Mouse (Mus musculus) heart, adult 2 months (tissue): ENCODE results near the gene Rasgef1b.

Source experiments
- CTCF ChIP-seq: fragments of 200-600 bp; IDR thresholded peaks from 2 replicates; pipeline ENCODE4 v1.8.1; 2022; ENCODE audit warnings: antibody characterized with exemption, mild to moderate bottlenecking, moderate library complexity
- POLR2A ChIP-seq: fragments of 200-500 bp; IDR thresholded peaks from 2 replicates; pipeline ENCODE4 v1.6.1; 2011; ENCODE audit warnings: mild to moderate bottlenecking, low read depth, low read length, control low read depth; ENCODE audit not compliant: insufficient read depth

GRCm38 (mm10) chr5:99711947-99712346 lies 16.9 kb downstream of the Rasgef1b start:
- TF ChIP-seq POLR2A (no peak), CTCF (no peak)
